Mouse (Mus musculus) liver, adult (tissue): ENCODE data around the gene Lrig1.

Experiments
- GATA4 ChIP-seq: IDR thresholded peaks from 2 replicates; pipeline ENCODE4 v1.6.1; 2014; ENCODE audit warnings: mild to moderate bottlenecking, low read length; ENCODE audit not compliant: insufficient replicate concordance

Gene Lrig1

DNA sequence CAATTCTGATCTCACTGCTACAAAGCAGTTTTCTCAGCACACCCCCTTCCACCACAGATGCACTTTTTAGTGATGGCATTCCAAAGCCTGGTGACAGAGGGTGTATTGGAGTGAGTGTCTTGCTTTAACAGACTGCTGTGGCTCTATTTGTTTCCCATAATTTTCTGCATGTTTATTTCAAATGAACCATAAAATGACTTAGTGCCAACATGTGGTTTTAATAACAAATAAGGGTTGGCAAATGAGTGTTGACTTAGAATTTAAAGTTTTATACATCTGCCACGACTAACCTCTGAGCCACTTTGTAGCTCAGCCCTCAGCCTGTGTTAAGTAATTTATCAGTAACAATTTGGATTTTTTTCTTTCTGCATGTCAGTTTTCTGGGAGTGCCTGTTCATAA is 138.6 kb downstream of the Lrig1 start:
- no peak for TF ChIP-seq GATA4

DNA sequence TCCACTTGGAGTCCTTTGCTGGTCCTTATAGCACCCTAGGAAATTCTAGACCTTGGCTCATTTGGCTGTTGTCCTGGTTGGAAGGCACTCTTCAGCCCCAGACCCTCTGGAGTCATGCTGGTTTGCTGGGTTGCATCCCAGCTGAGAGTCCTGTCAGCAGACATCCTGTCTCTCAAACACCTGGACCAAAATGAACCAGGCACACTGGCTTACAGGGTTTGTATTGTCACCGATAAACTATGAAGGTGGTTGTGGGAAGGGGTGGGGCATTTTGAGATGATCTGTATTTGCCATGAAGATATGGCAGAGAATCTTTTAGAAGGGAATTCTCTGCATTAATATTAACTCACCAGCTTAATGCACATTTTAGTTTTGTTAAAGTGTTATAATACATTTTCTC is 139.1 kb downstream of the Lrig1 start:
- TF ChIP-seq GATA4, result no peak
